Mouse (Mus musculus) gastrocnemius, postnatal 36 days (tissue): ENCODE results near the gene Rpap1. TPM values are rescaled to one million over a fixed set of nuclear protein-coding genes. Genes with fewer than 3 reads are reported as not detected.
A peak's percentile ranks its signal among the peaks of the same experiment; 100 is the strongest.
"Not testable (repeated sequence)": the region's sequence is repeated elsewhere in the genome, so short reads cannot be mapped to it uniquely, and the experiment has no call there.

Experiments
- DNase-seq, 2 experiments: peaks; one replicate each; pipeline ENCODE4 v3.0.0; 2022
- intact Hi-C: fragments of 180-260 bp; cut with DNase I; formaldehyde crosslinking; loops from one replicate; pipeline ENCODE4 v1.15.1; 2025
- total RNA-seq, 2 experiments: library from RNA; stranded (reverse); gene quantifications; 2 replicates each; pipeline ENCODE4 v1.2.3; 2021

Gene Rpap1
- total RNA-seq, 2 experiments from 2014 or later = 14.3 to 14.7 TPM

- intact Hi-C loops = no loop called here
- DNase-seq = peak in 1 of 2 experiments; percentile 25
Measured at GRCm38 (mm10) chr2:119742461-119743175, 44.7 kb downstream of the Rpap1 start.

GRCm38 (mm10) chr2:119741581-119742411 is 45.5 kb downstream of the Rpap1 start, which contains the start of gene Itpka:
Gene Itpka, plus strand, starts transcription at chr2:119742337.
- peak in 1 of 2 experiments; percentile 47 for DNase-seq
- intact Hi-C loops = no loop called here

DNA sequence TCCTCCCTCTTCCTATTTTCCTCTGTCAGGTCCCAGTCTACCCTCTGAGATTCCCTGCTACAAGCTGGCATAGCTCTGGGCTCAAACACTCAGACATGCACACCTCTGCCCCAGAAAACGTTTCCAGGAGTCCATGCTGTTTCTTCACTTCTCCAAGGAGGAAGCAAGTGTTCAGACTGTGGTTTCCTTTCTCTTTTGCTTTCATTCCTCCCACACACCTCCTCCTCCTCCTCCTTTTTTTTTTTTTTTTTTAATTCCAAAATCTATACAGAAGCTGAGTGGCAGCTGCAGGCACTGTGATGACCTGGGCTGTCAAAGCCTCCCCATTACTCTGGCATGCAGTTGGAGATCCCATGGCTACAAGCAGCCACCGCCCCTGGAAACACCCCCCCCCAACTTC is 46.8 kb downstream of the Rpap1 start:
- intact Hi-C loops = no loop called here
- no peak for DNase-seq

DNA sequence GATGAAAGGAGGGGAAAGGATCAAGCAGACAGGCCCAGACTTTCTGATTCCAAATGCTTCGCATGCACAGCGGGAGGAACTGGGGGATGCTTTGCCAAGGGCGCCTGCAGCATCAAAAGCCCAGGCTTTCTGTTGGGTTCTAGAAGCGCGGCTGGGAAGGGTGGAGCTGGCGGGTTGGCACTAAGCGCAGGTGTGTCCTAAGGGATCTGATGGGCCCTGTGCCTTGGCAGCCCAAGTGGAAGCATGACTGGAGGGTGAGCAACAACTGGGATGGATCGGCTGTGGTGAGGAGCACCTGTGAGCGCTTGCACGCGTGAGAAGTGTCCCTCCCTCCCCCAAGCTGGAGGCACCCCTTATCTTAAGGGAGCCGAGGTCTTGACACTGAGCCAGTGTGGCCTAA is 50.2 kb downstream of the Rpap1 start:
- no peak for DNase-seq
- intact Hi-C loops = no loop called here

GRCm38 (mm10) chr2:119730735-119731134 is 56.6 kb downstream of the Rpap1 start:
- no peak for DNase-seq
- intact Hi-C loops = no loop called here

DNA sequence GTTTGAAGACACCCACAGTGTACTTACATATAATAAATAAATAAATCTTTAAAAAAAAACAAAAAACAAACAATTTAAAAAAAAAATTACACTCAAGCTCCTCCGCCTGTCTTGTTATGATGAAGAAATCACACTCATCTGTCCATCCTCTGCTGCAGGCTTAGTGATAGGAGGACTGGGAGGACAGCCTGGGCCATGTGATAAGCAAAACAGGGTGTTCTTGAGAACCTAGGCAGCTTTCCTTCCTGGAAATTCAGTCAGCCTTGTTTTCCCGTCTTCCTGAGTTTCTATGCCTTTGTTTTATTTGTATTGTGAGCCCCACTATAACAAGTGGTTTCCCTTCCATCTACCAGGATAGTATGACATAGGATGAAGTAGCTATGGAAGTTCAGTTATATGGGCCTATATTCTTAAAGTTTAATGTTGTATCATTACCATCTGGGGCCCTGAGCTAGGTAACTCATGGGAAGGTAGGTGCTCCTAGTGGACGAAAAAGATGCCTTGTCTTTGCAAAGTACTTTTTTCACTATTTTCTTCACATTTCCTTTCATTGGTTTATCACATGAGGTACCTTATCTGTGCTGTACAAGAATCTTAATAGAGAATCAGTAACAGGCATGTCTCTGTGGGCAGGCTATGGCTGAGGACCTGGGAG is 59.4 kb downstream of the Rpap1 start:
- intact Hi-C loops = no loop called here
- DNase-seq = no peak

DNA sequence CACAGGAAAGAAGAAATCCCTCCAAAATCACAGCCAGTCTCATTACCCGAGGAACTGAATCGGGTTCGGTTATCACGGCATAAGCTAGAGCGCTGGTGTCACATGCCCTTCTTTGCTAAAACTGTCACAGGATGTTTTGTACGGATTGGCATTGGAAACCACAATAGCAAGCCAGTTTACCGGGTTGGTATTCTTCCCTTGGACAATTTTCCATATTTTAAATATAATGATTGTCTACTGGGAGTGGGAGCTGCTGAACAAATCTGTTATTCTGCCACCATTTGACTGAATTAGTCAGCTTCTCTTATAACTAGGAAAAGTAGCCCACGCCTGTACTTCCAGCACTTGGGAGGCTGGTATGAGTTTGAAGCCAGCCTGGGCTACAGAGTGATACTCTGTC is 66.3 kb downstream of the Rpap1 start:
- intact Hi-C loops = no loop called here
- DNase-seq = no peak

DNA sequence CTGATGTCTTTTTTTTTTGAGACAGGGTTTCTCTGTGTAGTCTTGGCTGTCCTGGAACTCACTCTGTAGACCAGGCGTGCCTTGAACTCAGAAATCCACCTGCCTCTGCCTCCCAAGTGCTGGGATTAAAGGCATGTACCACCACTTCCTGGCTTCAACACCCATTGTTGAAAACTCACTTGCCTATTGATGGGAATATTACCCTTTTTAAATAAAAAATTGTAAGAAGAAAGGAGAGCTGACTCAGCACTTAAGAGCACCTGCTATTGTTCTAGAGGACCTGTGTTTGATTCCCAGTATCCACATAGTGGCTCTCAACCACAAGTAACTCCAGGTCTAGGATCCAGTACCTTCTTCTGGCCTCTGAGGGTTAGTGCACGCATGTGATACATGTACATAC is 71.5 kb downstream of the Rpap1 start:
- DNase-seq, intact Hi-C loops: not testable (repeated sequence)

Other genes with a start within 250 kb of the Rpap1 start
- gene Exd1, start 239.9 kb downstream of the Rpap1 start, total RNA-seq = under 1 TPM; 0.48 to 0.67 TPM
- gene Chp1, start 239.8 kb downstream of the Rpap1 start, total RNA-seq = 10 to 100 TPM; 66.5 to 75.1 TPM
- under 1 TPM; 0.54 to 0.67 TPM for gene Nusap1, start 169.2 kb downstream of the Rpap1 start, total RNA-seq
- under 1 TPM; 0.27 to 0.41 TPM for gene Oip5, start 169.1 kb downstream of the Rpap1 start, total RNA-seq
- gene Ndufaf1, start 124.7 kb downstream of the Rpap1 start, total RNA-seq = 10 to 100 TPM; 42.4 to 46.2 TPM
- 10 to 100 TPM; 20.4 to 21.7 TPM for gene Rtf1, start 112.5 kb downstream of the Rpap1 start, total RNA-seq
- not detected for gene Itpka, start 45.2 kb downstream of the Rpap1 start, total RNA-seq
- not detected for gene Ltk, start 27.1 kb downstream of the Rpap1 start, total RNA-seq
- under 1 TPM; 0.57 to 0.74 TPM for gene Tyro3, start 10.2 kb upstream of the Rpap1 start, total RNA-seq
- 10 to 100 TPM; 21.7 to 34.1 TPM for gene Mga, start 109.7 kb upstream of the Rpap1 start, total RNA-seq
- 1 to 10 TPM; 6.2 to 8.1 TPM for gene Mapkbp1, start 185.2 kb upstream of the Rpap1 start, total RNA-seq
- gene Jmjd7, start 239.9 kb upstream of the Rpap1 start, total RNA-seq = 1 to 10 TPM; 1.7 to 2.6 TPM
- 1 to 10 TPM; 1.1 to 1.3 TPM for gene Gm28042, start 240.0 kb upstream of the Rpap1 start, total RNA-seq
- 1 to 10 TPM; 1.9 to 2.4 TPM for gene Pla2g4b, start 245.9 kb upstream of the Rpap1 start, total RNA-seq